Mouse (Mus musculus): ENCODE results near the gene Polr2e. TPM values are rescaled to one million over a fixed set of nuclear protein-coding genes. Genes with fewer than 3 reads are reported as not detected.

The Polr2e gene
- polyA plus RNA-seq, 1 experiment from 2014 or later = 146 TPM

DNA sequence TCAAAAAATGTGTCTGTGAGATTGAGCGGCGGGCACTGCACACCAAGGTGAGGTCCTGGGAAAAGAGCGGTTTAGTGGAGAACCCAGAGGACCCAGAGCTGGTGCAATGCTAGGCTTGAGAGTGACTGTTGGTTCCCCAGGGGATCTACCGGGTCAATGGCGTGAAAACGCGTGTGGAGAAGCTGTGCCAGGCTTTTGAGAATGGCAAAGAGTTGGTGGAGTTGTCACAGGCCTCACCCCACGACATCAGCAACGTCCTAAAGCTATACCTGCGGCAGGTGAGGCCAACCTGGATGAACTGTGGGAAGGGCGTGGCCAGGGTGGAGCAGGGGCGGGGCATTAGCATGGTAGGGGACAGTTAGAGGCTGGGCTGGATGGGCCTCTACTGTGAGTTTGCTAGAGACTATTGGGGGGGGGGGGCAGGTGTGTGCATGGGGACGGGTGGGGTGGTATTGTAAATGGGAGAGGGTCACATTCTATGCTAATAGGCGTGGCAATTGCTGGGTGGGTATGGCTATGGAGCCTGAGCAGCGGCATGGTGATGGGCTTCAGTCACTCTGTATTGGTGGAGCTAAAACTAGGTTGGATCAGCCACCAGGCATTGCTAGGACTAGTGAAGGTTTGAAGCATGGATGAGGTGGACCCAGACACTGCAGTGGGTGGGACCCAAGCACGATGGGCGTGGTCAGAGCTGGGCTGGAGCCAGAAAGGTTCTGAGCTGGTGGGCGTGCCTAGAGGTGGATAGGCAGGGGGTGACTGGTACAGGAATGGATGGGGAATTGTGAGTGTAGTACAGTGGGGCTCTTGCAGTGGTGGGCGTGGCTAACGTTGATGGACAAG, 11.7 kb downstream of the Polr2e start:
- DNase-seq (ENCODE audit: low read depth, low spot score) (no peak), ATAC-seq (no peak)
- POLR2A ChIA-PET = interaction anchor here (1.0 to 1.7 kb wide), 2 partner anchors 26 to 37 kb away, joined by 3 read pairs; no protein-coding TSS in a partner anchor
- TF ChIP-seq CTCF (IDR thresholded peaks at IDR 0.05) = no peak
- CTCF ChIA-PET = no interaction called here
- no peaks in the 10 kb centered on the region for H3K27me3 ChIP-seq
- in situ Hi-C loops (cut with MboI; ENCODE audit: low pct_unique_long_range_greater_than_20kb) = no loop called here

DNA sequence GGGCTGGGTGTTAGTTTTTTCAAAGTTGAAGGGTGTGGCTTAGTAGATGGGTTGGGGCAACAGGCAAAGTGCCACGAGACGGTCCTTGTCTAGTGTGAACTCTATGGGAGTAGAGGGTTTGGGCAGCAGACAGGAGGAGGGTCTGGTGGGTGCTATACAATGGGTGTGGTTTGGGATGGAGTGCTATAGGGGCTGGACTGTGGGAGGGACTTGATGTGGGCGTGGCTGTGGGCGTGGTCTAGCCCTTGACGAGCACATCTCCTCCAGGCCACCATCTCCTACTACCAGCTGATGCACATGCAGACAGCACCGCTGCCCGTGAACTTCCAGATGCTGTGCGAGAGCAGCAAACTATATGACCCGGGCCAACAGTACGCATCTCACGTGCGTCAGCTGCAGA, 13.7 kb downstream of the Polr2e start:
- in situ Hi-C loops (cut with MboI; ENCODE audit: low pct_unique_long_range_greater_than_20kb) = no loop called here
- TF ChIP-seq CTCF (IDR thresholded peaks at IDR 0.05) = no peak
- ChIA-PET POLR2A (interaction anchor here (0.6 kb wide), 1 partner anchor 22 kb away, joined by 3 read pairs; no protein-coding TSS in a partner anchor), CTCF (interaction anchor here (1.0 kb wide), 1 partner anchor 8 kb away, joined by 4 read pairs; no protein-coding TSS in a partner anchor)
- ATAC-seq (no peak), DNase-seq (ENCODE audit: low read depth, low spot score) (no peak)
- no peaks in the 10 kb centered on the region for H3K27me3 ChIP-seq

DNA sequence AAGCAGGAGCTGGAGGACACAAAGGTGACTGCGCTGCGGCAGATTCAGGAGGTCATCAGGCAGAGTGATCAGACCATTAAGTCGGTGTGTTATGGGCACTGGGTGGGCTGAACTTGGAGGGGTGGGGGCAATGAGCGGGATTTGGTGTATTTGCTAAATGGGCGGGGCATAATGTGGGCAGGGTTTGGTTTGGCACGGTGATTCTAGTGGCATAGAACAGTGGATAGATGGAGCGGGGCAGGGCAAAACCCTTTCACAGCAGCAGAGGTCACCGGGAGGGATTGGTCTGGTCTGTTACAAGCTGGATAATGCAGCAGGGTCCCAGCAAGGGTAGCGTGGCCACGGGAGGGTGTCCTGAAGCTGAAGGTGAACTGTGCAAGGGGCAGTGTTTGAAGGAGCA, 14.1 kb downstream of the Polr2e start:
- ATAC-seq = no peak
- no peak for DNase-seq (ENCODE audit: low read depth, low spot score)
- in situ Hi-C loops (cut with MboI; ENCODE audit: low pct_unique_long_range_greater_than_20kb) = no loop called here
- no peak for TF ChIP-seq CTCF (IDR thresholded peaks at IDR 0.05)
- CTCF ChIA-PET = interaction anchor here (1.0 kb wide), 1 partner anchor 8 kb away, joined by 4 read pairs; no protein-coding TSS in a partner anchor
- H3K27me3 ChIP-seq = no peaks in the 10 kb centered on the region
- POLR2A ChIA-PET = no interaction called here

DNA sequence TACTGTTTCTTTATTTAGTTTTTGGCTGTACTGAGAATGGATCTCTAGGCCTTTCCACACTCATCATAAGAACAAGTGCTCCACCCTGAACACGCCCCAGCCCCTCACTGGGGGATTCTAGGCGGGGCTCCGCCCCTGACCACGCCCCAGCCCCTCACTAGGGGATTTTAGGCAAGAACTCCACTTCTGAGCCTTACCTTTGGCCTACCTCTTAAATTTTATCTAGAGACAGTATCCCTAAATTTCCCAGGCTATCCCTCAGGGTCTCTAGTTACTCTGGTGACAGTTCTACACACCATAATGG, 14.6 kb downstream of the Polr2e start:
- DNase-seq (ENCODE audit: low read depth, low spot score) (no peak), ATAC-seq (no peak)
- CTCF ChIA-PET = interaction anchor here (1.0 kb wide), 1 partner anchor 9 kb away, joined by 4 read pairs; no protein-coding TSS in a partner anchor
- POLR2A ChIA-PET = no interaction called here
- H3K27me3 ChIP-seq = no peaks in the 10 kb centered on the region
- no peak for TF ChIP-seq CTCF (IDR thresholded peaks at IDR 0.05)
- in situ Hi-C loops (cut with MboI; ENCODE audit: low pct_unique_long_range_greater_than_20kb) = no loop called here

DNA sequence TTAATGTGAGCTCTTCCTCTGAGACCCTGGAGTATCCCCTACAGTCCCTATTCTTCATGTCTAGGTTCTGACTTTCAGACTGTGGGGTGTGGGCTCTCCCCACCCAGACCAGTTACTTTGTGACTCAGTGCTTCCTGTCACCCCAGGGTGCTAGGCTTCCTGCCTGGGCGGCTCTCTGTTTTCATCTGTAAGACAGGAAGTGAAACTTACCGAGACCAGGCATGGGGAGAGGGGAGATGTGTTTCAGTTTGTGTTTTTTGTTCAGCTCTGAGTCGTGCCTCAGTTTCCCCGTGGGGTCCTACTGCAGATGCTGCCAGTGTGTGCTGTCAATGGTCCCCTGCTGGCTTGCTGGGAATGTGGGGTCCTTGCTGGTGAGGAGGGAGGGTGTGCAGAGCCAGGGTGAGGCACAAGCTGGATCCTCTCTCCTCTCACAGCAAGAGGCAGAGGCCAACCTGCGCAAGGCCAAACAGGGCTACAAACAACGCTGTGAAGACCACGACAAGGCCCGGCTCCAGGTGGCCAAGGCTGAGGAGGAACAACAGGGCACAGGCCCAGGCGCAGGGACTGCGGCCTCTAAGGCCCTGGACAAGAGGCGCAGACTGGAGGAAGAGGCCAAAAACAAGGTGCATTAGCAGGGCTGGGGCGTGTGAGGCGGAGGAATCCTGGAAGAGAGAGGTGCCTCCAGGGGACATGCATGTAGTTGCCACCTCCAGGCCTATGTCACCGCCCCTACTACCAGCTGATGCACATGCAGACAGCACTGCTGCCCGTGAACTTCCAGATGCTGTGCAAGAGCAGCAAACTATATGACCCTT, 15.2 kb downstream of the Polr2e start:
- DNase-seq (ENCODE audit: low read depth, low spot score) = no peak

GRCm38 (mm10) chr10:80023758-80024157, 15.8 kb downstream of the Polr2e start:
- DNase-seq (ENCODE audit: low read depth, low spot score) (no peak), ATAC-seq (no peak)
- TF ChIP-seq CTCF (IDR thresholded peaks at IDR 0.05) = no peak
- H3K27me3 ChIP-seq = no peaks in the 10 kb centered on the region
- ChIA-PET POLR2A (interaction anchor here (0.7 kb wide), 1 partner anchor 9 kb away, joined by 4 read pairs; no protein-coding TSS in a partner anchor), CTCF (interaction anchor here (2.0 kb wide), 1 partner anchor 14 kb away, joined by 6 read pairs; no protein-coding TSS in a partner anchor)
- in situ Hi-C loops (cut with MboI; ENCODE audit: low pct_unique_long_range_greater_than_20kb) = no loop called here

More for the DNA sequence above, 15.2 kb downstream of the Polr2e start:
- ATAC-seq = no peak
- no peaks in the 10 kb centered on the region for H3K27me3 ChIP-seq
- no peak for TF ChIP-seq CTCF (IDR thresholded peaks at IDR 0.05)
- in situ Hi-C loops (cut with MboI; ENCODE audit: low pct_unique_long_range_greater_than_20kb) = no loop called here
- CTCF ChIA-PET = interaction anchor here (1.0 to 2.0 kb wide), 2 partner anchors 9 to 14 kb away, joined by 4 to 6 read pairs; no protein-coding TSS in a partner anchor
- POLR2A ChIA-PET = no interaction called here

DNA sequence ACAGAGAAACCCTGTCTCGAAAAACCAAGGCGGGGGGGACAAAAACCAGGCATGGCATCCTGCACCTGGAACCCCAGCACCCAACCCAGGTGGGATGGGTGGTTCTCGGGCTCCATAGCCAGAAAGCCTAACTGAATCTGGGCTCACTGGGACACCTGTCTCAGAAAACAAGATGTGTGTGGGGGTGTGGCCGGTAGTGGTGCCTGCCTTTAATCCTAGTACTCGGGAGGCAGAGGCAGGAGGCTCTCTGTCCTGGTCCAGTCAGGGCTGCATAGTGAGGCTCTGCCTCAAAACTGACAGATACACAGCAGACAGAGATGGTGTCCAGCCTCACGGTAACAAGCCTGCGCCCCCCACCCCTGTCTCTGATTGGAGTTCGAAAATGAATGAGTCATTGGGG, 16.8 kb downstream of the Polr2e start:
- in situ Hi-C loops (cut with MboI; ENCODE audit: low pct_unique_long_range_greater_than_20kb) = no loop called here
- CTCF ChIA-PET = interaction anchor here (1.4 to 2.0 kb wide), 2 partner anchors 13 to 22 kb away, joined by 3 to 6 read pairs; no protein-coding TSS in a partner anchor
- no peaks in the 10 kb centered on the region for H3K27me3 ChIP-seq
- TF ChIP-seq CTCF (IDR thresholded peaks at IDR 0.05) = no peak
- no peak for ATAC-seq
- no peak for DNase-seq (ENCODE audit: low read depth, low spot score)
- POLR2A ChIA-PET = no interaction called here

- TF ChIP-seq CTCF (IDR thresholded peaks at IDR 0.05) = no peak
- DNase-seq (ENCODE audit: low read depth, low spot score) = no peak
- ChIA-PET POLR2A (no interaction called here), CTCF (interaction anchor here (1.4 kb wide), 1 partner anchor 21 kb away, joined by 3 read pairs; no protein-coding TSS in a partner anchor)
- in situ Hi-C loops (cut with MboI; ENCODE audit: low pct_unique_long_range_greater_than_20kb) = no loop called here
- H3K27me3 ChIP-seq = no peaks in the 10 kb centered on the region
- ATAC-seq = no peak
Measured at GRCm38 (mm10) chr10:80022164-80022563, 17.4 kb downstream of the Polr2e start.

GRCm38 (mm10) chr10:80021320-80021641, 18.3 kb downstream of the Polr2e start:
- H3K27me3 ChIP-seq = no peaks in the 10 kb centered on the region
- CTCF ChIA-PET = no interaction called here
- ATAC-seq (no peak), DNase-seq (ENCODE audit: low read depth, low spot score) (no peak)
- POLR2A ChIA-PET = no interaction called here
- TF ChIP-seq CTCF (IDR thresholded peaks at IDR 0.05) = no peak
- in situ Hi-C loops (cut with MboI; ENCODE audit: low pct_unique_long_range_greater_than_20kb) = no loop called here

DNA sequence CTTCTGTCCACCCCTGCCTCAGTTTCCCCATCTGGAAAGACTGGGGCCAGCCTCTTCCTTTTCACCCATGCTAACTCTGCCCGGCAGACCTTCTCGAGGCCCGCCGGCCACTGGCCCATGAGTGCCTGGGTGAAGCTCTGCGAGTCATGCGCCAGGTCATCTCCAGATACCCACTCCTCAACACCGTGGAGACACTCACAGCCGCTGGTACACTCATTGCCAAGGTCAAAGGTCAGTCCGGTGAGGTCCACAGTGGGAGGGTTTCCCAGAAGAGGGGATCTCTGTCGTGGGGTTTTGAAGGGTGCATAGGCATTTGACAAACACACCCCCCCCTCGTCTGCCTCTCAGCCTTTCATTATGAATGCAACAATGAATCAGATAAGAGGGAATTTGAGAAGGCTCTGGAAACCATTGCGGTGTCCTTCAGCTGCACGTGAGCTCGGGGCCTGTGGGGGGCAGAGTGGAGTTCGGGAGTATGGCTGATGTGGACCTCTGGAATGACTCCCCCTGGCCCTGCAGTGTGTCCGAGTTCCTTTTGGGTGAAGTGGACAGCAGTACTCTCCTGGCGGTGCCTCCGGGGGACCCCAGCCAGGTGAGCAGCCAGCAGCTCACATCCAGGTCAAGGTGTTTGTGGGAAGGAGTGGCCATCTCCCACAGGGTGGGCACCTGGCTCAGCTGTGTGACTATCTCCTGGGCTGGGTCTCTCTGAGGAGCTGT, 18.8 kb downstream of the Polr2e start:
- no peaks in the 10 kb centered on the region for H3K27me3 ChIP-seq
- POLR2A ChIA-PET = no interaction called here
- no peak for ATAC-seq
- no peak for DNase-seq (ENCODE audit: low read depth, low spot score)
- TF ChIP-seq CTCF (IDR thresholded peaks at IDR 0.05) = no peak
- in situ Hi-C loops (cut with MboI; ENCODE audit: low pct_unique_long_range_greater_than_20kb) = no loop called here
- CTCF ChIA-PET = no interaction called here

Measured in Patski (cell line).